12 mouse cellular contexts compared by ENCODE assay signal in the genomic region with DNA sequence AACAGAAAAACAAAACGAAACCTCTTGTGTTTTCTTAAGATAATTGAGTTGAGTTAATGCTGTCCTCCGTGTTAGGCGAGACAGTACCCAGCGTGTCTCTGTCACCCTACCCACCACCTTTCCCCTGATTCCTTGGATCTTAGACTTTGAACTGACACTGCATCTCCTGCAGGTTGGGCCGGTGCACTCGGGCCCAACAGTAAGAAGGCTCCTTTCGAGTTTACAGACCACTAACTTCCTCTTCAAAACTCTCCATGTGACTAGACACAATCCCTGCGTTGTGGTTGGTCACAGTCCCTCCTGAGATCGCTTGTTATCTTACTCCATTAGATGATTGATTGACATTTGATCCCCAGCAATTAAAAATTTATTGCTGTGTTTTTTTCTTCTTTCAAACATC.
"Had no signal": no experiment of that assay in that cellular context is flagged by ENCODE, and none has a peak within 500 bp of the region (broad histone marks: within the 10 kb centered on the region; RNA-seq: fewer than 3 reads in every experiment).

No protein-coding gene starts in this region.

- ATAC-seq: liver, embryonic 12.5 days; midbrain, embryonic 16.5 days had no signal

- H3K4me1 ChIP-seq: liver, embryonic 12.5 days had no signal

- H3K4me3 ChIP-seq: left cerebral cortex, adult 2 months; limb, embryonic 15.5 days; liver, embryonic 12.5 days; midbrain, embryonic 12.5 days; stomach, embryonic 15.5 days had no signal

- H3K9me3 ChIP-seq: limb, embryonic 15.5 days; liver, embryonic 12.5 days; midbrain, embryonic 12.5 days; stomach, embryonic 15.5 days had no signal

- H3K27me3 ChIP-seq: limb, embryonic 15.5 days; midbrain, embryonic 12.5 days; stomach, embryonic 15.5 days had no signal

- H3K9ac ChIP-seq: limb, embryonic 15.5 days; liver, embryonic 12.5 days; lung, embryonic 14.5 days; midbrain, embryonic 12.5 days; stomach, embryonic 15.5 days had no signal

- H3K27ac ChIP-seq: left cerebral cortex, adult 2 months; limb, embryonic 15.5 days; liver, embryonic 12.5 days; midbrain, embryonic 12.5 days; stomach, embryonic 15.5 days had no signal

- DNase-seq: lung, embryonic 14.5 days; lung, postnatal 10 days; lung, postnatal 4 days; spleen, adult 18-20 months; thymus, adult 2 months; thymus, postnatal 25 days had no signal

- H3K36me3 ChIP-seq: limb, embryonic 15.5 days; liver, embryonic 12.5 days; midbrain, embryonic 12.5 days; stomach, embryonic 15.5 days had no signal

- H3K4me2 ChIP-seq: limb, embryonic 15.5 days; liver, embryonic 12.5 days; lung, embryonic 14.5 days; midbrain, embryonic 12.5 days; stomach, embryonic 15.5 days had no signal
